Mouse (Mus musculus): ENCODE measurements at regions not wholly inside any gene's neighbourhood (a gene's known extent, or its start where the extent isn't known, plus 50 kb on each side); places are given as distances from the start of the nearest gene placed in this dataset.

- TF ChIP-seq CTCF (conservative IDR thresholded peaks at IDR 0.05; ENCODE audit: low read length) (no peak), NANOG (IDR thresholded peaks at IDR 0.05; ENCODE audit: borderline replicate concordance, low read length) (no peak), POU5F1 (IDR thresholded peaks at IDR 0.05; ENCODE audit: borderline replicate concordance, low read length) (no peak)
These were observed 129.1 kb upstream of the Runx1 start for GRCm38 (mm10) chr16:92955087-92955486.

Data from E14TG2a.4 (cell line).